Mouse (Mus musculus) heart, adult 11 months (tissue): ENCODE measurements around the gene She.

Source experiments
- DNase-seq: peaks from one replicate; pipeline ENCODE4 v3.0.0; 2022

She gene

DNA sequence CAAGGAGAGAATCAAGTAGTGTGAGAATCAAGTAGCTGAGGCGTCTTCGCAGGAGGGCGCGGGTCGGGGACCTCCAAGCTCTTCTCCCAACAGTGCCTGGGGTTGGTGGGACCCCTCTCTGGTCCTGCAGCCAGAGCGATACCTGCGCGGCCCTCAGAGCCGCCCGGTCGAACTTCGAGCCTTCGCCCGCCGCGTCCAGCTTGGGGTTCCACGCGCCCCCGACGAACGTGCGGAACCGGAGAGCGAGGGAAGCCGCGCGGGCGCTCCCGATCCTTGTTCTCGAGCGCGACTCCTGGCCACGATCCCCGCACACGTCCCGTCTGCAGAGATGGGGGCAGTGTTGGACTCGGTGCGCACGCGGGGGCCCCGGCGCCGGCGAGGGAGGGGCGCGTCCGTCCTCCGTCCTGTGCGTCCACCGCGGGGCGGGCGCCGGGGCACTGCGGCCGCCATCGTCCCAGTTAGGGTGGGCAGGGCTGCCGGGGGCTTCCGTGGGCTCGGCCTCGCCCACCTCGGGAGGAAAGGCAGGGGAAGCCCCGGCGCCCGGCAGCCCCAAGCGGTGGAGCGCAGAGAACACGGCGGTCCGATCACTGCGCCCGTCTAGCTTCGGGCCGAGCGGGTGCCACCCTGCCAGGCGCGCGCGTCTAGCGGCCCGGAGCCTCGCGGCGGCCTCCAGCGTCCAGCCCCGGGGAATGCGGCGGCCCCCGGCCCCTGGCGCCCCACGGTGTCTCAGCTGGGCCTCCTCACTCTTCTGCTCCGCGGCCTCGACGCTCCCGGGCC lies at the start of gene She:
Gene She, plus strand, starts transcription at position 556 of the 777 bp plus-strand sequence.
- peak; percentile 96 for DNase-seq

DNA sequence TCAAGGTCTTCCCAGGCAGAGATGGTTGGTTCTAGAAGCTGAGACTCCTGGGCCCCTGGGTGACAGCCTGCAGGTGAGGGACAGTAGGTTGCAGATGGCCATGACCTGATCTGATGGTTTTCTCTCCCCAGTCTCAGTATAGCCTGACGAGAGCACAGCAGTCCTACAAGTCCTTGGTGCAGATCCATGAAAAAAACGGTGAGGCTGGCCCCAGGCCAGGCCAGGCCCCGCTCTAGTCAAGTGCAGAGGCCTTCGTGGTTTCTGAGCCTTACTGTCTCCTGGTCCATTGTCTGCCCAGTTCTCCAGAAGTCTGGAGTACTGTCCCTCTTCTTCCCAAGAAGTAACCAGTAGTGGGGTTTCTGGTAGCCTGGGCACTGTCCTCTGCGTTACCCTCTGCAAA lies 49.5 kb upstream of the She start:
- no peak for DNase-seq

DNA sequence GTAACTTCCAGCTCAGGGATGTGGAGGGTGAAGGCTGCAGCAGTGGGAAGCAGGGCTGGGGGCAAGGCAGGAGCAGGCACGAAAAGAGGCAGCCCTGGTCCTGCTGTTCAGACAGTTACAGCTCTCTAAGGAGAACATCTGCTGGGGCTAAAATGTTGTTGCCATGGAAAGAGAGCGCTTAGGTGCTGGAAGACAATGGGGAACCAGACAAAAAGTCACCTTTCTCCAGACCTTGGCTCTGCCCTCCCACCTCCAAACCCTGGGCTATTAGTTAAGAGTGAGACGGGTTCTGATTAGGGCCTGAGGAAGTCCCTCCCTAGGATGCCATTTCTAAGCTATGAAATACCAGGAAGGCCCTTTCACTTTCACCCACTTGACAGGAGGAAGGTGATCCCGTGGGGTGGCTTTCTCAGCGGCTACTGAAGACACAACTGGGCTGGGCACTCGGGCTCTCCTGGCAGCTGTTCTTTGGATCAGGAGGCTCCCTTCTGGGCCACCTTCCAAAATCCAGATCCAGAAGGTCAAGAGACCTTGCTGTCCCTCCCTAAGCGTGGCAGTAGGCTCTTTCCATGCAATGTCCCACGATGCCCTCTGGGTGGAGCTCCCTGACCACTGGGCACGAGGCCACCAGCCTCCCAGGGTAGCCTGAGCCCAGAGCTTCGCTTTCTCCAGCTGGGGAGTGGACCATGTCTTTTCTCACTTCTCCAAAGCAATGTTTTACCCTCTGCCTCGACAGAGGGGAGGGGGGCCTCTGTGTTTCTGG lies 46.0 kb upstream of the She start:
- peak; percentile 99 for DNase-seq

DNA sequence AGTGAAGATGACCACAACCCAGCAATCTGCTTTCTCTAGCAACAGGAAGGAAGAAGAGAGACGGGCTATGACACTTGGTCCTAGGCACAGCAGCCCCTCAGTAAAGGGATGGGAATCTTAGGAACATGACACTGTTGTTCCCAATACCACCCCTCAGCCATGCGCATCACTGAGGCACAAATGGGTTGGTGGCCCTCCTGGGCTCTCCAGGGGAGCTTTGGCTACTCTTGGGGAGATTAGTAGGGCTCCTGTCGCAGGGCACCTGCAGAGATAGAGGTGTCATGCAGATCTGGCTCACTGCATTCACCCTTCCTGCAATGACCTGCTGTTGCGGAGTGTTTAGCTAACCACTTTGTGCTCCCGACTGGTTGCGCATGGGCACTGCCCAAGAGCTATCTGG lies 44.9 kb upstream of the She start:
- DNase-seq = no peak

DNA sequence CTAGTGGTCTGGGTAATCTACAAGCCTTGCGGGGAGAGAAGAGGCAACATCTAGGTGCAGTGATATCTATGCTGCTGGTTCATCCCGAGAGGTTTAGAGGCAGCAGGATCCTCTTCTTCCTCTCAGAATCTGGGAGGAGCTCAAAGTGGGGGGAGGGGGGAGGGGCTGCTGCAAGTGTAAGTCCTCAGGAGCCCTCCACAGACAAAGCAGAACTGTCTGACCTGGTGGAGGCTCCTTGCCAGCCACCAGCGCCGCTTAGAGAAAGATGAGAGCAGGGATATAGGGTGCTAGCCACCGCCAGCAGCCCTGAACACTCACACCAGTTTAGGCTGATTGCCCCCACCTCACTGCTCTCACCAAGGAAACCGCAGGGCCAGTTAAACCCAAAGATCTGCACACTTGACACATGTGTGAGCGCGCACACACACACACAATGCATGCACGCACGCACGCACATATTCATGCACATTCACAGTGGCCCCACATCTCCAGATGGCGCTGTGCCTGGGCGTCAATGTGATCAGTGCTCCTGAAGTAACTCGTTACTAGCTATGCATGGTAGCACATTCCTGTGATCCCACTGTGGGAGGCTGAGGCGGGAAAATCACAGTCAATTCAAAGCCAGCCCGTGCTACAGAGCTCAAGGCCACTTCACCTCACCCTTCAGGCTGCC lies 42.4 kb upstream of the She start:
- DNase-seq = no peak

DNA sequence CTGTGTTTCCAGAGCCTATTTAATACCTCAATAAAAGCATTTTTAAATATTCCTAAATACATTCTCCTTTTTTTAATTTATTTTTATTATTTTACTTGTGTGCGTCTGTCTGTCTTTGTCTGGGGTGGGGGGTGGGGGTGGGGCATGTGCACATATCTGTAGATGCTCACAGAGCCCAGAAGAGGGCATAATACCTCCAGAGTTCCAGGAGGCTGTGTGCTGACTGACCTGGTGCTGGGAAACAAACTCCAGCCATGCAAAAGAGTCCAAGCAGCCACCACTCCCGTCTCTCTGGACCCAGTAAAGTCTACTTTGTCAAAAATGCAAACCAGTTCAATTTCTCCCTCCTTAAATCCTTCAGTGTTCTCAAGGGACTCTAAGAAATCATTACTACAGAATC lies 36.6 kb upstream of the She start:
- DNase-seq = peak; percentile 34

DNA sequence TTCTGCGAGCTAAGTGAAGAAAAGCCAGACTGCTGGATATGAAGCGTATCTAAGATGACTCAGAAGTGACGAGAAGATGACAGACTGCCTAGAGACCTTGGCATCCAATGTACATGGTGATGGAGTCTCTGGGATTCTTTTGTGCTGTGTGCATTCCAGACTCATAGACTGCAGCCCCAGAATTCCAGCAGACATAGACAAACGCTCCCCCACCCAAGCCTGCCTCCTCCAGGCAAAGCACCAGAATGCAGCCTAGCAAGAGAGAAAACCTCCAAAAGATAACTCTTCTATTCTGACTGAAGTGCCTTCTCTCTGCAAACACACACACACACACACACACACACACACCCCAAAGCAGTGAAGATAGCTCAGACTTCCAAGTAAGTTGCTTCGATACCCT lies 35.4 kb upstream of the She start:
- peak; percentile 80 for DNase-seq

DNA sequence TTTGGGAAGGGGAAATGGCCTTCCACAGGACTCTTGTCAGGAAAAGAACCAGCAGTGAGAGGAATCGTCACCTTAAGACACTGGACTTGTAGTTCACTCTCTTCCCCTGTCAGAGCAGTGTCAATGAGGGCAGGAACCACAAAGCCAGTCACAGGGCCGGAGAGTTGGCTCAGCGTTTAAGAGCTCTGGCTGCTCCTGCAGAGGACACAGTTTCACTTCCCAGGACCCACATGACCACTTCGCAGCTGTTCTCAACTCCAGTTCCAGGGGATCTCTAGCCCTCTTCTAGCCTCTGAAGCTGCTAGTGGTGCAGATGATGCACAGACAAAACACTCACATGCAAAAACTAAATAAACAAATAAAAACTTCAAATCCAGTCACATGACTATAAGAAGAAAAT lies 34.8 kb upstream of the She start:
- DNase-seq = peak; percentile 98

DNA sequence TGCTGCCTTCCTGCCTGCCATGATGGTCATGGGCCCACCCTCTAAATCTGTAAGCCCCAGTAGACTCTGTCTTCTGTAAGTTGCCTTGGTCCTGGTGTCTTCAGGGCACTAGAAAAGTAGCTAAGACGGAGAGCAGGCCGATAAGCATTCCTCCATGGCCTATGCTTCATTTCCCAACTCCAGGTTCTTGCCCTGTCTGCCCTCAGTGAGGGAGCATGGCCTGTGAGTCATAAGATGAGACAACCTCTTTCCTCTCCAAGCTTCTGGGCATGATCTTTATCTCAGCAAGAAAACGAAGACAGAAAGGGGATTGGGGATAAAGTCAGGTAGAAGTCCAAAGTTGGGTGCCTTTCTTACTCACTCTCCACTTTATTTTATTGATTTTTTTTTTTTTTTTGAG lies 32.7 kb upstream of the She start:
- peak; percentile 84 for DNase-seq

DNA sequence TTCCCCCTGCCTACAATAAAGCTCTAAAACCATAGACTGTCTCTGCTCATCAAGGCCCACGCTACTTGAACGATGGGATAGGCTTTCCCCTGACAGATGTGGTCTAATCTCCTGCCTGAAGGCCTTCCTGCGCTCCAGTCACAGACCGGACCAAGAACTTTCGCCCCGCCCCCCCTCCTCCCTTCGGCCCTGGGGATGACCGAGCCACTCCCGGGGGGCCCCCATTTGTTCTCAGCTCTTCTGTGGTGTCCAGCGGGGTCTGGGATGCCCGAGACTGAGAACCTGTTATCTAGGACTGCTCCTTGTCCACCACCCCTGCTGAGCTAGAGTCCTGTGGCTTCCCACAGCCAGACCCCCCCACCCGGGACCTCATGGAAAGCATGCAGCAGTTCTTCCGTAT lies 31.7 kb upstream of the She start:
- DNase-seq = peak; percentile 83

DNA sequence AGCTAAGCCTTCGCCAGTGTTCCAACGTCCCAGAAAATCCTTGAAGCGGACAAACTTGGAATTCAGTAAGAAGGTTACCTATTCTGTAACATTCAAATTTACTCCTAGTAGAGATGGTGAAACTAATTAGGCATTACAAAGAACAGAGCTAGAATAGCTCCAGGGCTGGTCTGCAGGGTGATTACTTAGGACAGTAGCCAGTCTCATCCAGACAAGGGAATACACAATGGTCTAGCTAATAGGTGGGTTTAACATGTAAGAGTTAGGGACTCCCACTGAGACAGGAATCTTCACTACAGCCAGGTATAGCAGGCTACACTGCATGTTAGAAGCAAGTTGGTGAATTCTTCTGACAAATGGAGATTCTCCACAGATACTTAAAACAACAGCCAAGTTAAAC lies 31.1 kb upstream of the She start:
- peak; percentile 4 for DNase-seq

DNA sequence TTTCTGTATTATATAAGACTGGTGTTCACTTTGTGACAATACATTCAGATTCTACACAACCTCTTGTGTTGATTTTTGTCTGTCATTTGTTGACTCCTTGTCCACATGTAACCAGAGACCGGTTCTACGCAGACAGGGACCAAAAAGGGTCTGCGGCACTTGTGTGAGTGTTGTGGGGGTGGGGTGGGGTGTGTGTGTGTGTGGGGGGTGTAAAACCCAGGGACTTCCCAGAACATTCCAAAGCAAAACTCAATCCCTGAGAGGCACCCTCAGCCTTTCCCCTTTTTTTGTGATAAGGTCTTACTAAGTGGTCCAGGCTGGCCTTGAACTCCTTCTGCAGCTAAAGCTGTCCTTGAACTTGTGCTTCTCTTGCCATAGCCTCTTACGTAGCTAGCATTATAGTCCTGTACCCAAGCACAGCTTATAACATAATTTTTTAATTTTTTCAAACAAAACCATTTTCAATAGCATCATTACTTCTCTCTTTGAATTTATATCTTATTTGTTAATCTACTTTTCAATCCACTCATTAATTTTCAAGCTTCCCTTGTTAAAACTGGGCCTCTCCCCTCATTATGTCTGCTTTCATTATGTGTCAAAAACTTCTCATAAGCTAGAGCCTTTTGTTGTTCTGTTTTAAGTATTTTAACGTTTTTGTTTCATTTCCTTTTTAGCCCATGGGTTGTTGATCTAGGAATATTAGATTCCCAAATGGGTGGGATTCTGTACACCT lies 30.2 kb upstream of the She start:
- DNase-seq = peak; percentile 29

DNA sequence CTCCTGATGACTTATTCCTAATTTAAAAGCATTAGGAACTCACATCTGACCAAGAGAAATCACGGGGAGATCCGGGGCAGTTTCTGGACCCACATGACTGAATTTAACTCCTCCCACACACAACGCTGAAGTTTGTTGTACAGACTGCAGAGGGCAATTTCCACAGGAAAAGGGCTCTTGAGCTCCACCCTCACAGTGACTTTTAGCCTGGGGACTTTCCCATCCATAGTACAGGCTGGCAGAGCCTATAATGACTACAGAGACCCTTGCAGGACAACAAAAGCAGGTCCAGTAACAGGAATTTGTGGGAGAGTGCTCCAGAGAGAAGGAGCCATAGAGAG lies 29.7 kb upstream of the She start:
- DNase-seq = peak; percentile 96

DNA sequence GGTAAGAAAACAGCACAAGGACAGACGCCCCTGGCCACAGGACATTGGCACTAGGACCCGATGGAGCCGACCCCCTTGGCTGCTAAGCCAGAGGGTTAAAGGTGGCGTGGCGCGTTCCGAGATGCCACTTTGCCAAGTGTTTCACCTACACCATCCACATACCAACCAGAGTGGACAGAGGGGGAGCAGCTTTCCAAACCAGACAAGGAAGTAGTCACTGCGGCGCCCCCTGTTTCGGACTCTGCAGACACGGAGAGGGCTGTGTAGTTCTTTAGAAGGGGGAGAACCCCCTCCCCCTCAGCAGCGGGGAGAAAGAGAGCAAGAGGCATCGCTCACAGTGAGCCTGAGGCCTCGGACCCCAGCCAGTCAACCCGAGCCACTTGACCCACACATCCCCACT lies 28.3 kb upstream of the She start:
- DNase-seq = peak; percentile 90

DNA sequence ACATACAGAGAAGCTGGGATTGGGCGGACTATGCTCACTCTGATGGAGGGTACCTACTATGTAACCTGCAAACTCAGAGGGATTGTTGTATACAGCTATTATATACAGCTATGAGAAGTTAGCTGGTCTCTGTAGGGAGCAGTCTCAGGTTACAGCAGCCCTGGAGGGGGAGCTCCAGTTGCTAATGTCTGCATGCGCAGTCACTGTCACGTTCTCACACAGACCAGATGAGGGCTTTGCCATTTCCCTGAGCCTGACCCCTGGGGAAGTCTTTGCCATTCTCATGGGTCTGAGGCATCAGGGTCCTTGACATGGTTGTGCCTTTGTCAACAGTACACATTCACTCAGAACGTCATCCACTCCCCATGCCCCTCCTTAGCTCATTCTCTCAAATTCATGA lies 26.0 kb upstream of the She start:
- DNase-seq = peak; percentile 54

DNA sequence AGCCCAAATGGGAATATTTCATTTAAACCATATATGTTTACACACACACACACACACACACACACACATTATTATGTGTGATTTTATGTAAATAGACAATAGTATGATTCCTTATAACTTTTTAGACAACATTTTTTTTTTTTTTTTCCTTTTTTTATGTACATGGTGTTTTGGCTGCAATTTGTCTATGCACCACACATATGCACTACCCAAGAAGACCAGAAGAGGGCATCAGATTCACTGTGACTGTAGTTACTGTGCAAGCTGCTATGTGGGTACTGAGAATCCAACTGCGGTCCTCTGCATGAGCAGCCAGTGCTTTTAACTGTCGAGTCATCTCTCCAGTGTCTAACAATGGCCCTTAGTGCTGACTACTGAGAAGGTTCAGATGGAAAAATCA lies 24.4 kb upstream of the She start:
- DNase-seq = peak; percentile 75

DNA sequence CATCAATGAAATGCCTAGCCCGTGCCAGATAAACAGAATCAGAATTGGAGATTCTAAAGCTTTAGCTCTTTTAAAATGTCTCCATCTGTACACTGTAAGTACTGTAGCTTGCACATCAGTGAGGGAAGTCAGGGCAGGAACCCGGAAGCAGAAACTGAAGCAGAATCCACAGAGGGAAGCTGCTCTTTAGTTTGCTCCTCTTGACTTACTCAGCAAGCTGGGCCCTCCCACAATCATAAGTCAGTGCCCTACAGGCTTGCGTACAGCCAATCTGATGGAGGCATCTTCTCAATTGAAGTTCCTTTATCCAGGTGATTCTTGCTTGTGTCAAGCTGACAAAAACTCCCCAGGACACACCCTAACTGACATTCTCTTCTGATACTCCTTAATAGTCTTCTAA lies 24.0 kb upstream of the She start:
- DNase-seq = peak; percentile 66

DNA sequence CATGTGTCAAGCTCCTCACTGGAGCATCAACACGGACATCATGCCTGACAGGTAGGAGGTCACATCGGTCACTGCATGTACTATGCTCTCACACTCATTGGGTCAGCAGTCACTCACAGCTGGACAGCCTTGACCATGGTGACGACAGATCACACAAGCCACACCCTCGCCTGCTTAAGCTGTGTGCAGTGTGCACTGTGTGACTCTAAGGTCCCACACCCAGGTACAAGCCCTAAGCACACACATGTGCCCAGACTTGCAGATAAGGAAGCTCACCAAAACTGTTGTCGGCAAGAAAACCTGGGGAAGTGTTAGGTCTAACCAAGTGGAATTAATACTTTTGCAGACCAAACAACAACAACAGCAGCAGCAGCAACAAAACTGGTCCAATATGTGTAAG lies 23.3 kb upstream of the She start:
- peak; percentile 53 for DNase-seq

DNA sequence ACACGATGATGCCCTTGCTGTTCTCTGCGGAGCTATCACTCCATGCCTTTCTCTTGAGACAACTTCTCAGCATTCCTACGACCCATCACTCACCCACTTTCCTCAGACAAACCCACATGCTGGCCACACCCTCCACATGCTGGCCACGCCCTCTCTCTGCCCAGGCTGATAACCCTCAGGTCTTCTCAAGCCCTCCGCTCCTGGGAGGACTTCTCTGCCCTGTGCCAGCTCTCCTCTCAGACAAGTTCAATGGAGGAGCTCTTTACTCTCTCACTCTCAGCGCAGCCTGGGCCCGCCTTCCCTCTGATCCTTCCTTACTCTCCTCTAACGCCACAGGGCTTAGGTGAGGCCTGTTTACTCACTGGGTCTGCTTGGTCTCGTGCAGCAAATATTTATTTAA lies 22.5 kb upstream of the She start:
- no peak for DNase-seq

DNA sequence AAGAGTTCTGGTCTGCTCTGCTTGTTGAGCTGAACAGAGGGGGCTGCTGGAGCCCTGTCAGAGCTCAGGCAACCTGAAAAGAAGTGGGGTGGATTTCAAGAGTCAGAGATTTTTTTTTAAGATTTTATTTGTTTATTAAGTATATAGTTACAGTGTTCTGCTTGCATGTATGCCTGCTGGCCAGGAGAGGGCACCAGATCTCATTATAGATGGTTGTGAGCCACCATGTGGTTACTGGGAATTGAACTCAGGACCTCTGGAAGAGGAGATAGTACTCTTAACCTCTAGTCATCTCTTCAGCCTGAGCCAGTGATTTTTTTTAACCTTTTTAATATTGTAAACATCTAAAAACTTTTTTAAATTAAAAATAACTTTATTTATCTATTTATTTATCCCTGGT lies 20.3 kb upstream of the She start:
- peak; percentile 24 for DNase-seq

DNA sequence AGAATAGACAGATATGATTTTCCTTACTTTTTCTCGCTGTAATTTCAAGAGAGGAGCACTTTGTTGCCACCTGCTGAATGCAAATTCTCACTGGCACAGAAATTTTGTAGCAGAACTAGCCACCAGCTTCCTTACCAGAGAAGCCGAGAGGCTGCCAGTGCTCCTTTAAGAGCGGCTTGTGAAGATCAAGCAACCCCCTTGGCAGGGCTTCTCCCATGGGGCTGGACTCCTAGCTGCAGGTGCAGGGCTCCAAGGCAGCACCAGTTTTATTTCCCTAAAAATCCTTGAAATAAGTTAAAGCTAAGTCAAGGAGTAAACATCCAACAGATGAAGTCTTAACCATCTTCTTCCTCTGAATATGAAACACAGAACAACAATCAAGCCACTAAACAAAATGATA lies 19.0 kb upstream of the She start:
- DNase-seq = peak; percentile 51

DNA sequence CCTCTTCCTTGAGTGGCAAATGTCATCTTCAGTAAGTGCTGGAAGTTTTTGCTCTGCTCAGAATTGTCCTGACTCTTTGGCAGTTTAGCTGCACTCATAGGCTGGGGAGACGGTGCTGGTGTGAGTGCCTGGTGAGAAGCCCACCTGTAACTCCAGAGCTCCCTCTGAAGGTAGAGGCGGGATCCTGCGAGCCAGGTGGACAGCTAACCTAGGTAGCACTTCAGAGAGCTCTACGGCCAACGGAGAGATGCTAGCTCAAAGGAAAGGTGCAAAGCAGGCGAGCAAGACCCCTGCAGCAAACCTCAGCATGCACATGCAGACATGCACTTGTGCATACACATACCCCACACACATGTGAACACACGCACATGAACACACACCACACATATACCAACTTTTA lies 17.1 kb upstream of the She start:
- DNase-seq = peak; percentile 75

DNA sequence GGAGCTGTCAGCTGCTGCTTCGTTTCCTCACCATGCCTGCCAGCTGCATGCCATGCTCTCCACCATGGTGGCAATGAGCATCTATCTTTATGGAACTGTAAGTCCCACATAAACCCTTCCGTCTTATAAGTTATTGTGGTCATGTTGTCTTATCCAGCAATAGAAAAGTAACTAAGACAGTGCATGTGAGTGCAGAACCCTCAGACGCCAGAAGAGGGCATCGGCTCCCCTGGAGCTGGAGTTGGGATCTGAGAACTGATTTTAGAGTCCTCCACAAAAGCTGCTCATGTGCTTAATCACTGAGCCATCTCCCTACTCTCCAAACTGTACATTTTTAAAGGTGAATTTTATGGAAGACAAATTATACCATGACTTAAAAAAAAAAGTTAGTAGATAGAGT lies 14.1 kb upstream of the She start:
- DNase-seq = peak; percentile 89
